Mouse (Mus musculus) liver, embryonic 16.5 days (tissue): ENCODE measurements around the gene Amotl2. TPM values are rescaled to one million over a fixed set of nuclear protein-coding genes. Genes with fewer than 3 reads are reported as not detected.

ENCODE experiments used
- ATAC-seq: fragments of 200-750 bp; cut with Nextera tagmentation; 2 replicates; pipeline ENCODE4 v1.8.0; 2017; ENCODE audit warnings: low read depth, mild to moderate bottlenecking, moderate number of reproducible peaks, moderate library complexity
- H3K27ac ChIP-seq: fragments of 300-500 bp; sonication (generic); 2 replicates; pipeline ENCODE4 v1.5.1; 2014; ENCODE audit warnings: mild to moderate bottlenecking, low read length
- H3K27me3 ChIP-seq: fragments of 300-500 bp; sonication (generic); 2 replicates; pipeline ENCODE4 v1.6.1; 2014; ENCODE audit warnings: low read depth, low read length, mixed read lengths; ENCODE audit not compliant: control insufficient read depth, insufficient read depth
- H3K36me3 ChIP-seq: fragments of 300-500 bp; sonication (generic); 2 replicates; pipeline ENCODE4 v1.6.1; 2014; ENCODE audit warnings: mild to moderate bottlenecking; ENCODE audit not compliant: control insufficient read depth, insufficient read depth
- H3K4me1 ChIP-seq: fragments of 300-500 bp; sonication (generic); 2 replicates; pipeline ENCODE4 v1.6.1; 2014; ENCODE audit warnings: low read depth, low read length, mixed read lengths; ENCODE audit not compliant: control insufficient read depth
- H3K4me2 ChIP-seq: fragments of 300-500 bp; sonication (generic); 2 replicates; pipeline ENCODE4 v1.6.1; 2014; ENCODE audit warnings: low read depth, low read length, mixed read lengths
- H3K4me3 ChIP-seq: fragments of 300-500 bp; sonication (generic); 2 replicates; pipeline ENCODE4 v1.5.1; 2014; ENCODE audit warnings: low read depth, mild to moderate bottlenecking, low read length
- H3K9ac ChIP-seq: fragments of 300-500 bp; sonication (generic); 2 replicates; pipeline ENCODE4 v1.6.1; 2014; ENCODE audit warnings: low read depth, low read length
- H3K9me3 ChIP-seq: fragments of 300-500 bp; sonication (generic); replicated peaks from 2 replicates; pipeline ENCODE4 v1.6.1; 2016; ENCODE audit warnings: low read length; ENCODE audit not compliant: control insufficient read depth
- WGBS: fragments of 180-500 bp; shearing (Covaris S2); extraction: QIAGEN DNeasy Blood & Tissue Kit; methylation state at CpG from one replicate; pipeline ENCODE4 v1.1.7; 2014; ENCODE audit not compliant: insufficient replicate concordance; 5-methylcytosine and 5-hydroxymethylcytosine counted together
- polyA plus RNA-seq: library from polyadenylated mRNA; unstranded; fragments of >200 nt; fragmentation: Nextera tagmentation; extraction: Ambion mirVana; gene quantifications from 2 replicates; pipeline ENCODE4 v1.2.1, GENCODE M21; 2015

The Amotl2 gene
- polyA plus RNA-seq, 1 experiment from 2014 or later: 5.4 TPM

GRCm38 (mm10) chr9:102769257-102769656, 52.8 kb downstream of the Amotl2 start:
- no peaks in the 10 kb centered on the region for H3K4me1 ChIP-seq
- H3K36me3 ChIP-seq: no peaks in the 10 kb centered on the region
- 42% methylated on average over 3 of the region's 3 CpGs for WGBS
- H3K27me3 ChIP-seq: no peaks in the 10 kb centered on the region
- H3K27ac ChIP-seq: no peak overlapping the region
- no peaks in the 10 kb centered on the region for H3K9me3 ChIP-seq
- no peak for ATAC-seq
- H3K9ac ChIP-seq: no peak overlapping the region
- no peak overlapping the region for H3K4me2 ChIP-seq
- H3K4me3 ChIP-seq: no peak overlapping the region

- Histone ChIP-seq H3K4me1 (no peaks in the 10 kb centered on the region), H3K27me3 (no peaks in the 10 kb centered on the region)
- WGBS: 78% methylated on average over 16 of the region's 16 CpGs
These were observed 53.7 kb downstream of the Amotl2 start for GRCm38 (mm10) chr9:102770190-102770589.

GRCm38 (mm10) chr9:102771308-102771895, 54.9 kb downstream of the Amotl2 start:
- no peak overlapping the region for H3K9ac ChIP-seq
- no peak for ATAC-seq
- H3K4me3 ChIP-seq: no peak overlapping the region

More at GRCm38 (mm10) chr9:102770190-102770589, 53.7 kb downstream of the Amotl2 start:
- Histone ChIP-seq H3K4me2 (no peak overlapping the region), H3K9ac (no peak overlapping the region), H3K4me3 (no peak overlapping the region), H3K27ac (no peak overlapping the region), H3K36me3 (no peaks in the 10 kb centered on the region), H3K9me3 (no peaks in the 10 kb centered on the region)
- ATAC-seq: no peak

GRCm38 (mm10) chr9:102777631-102778591, 61.4 kb downstream of the Amotl2 start:
- Histone ChIP-seq H3K27me3 (no peaks in the 10 kb centered on the region), H3K9me3 (no peaks in the 10 kb centered on the region), H3K36me3 (no peaks in the 10 kb centered on the region), H3K4me3 (no peak overlapping the region), H3K4me1 (peaks cover 4% of the 10 kb centered on the region; the same call in 1 of the 2 replicates), H3K27ac (peak overlapping the region; percentile 37), H3K9ac (no peak overlapping the region), H3K4me2 (0 out of 2 replicates have a peak overlapping the region, but pooled peaks have one; percentile 17)
- ATAC-seq: no peak
- 21% methylated on average over 18 of the region's 18 CpGs for WGBS

More at GRCm38 (mm10) chr9:102771308-102771895, 54.9 kb downstream of the Amotl2 start:
- no peaks in the 10 kb centered on the region for H3K4me1 ChIP-seq
- no peak overlapping the region for H3K4me2 ChIP-seq
- H3K36me3 ChIP-seq: no peaks in the 10 kb centered on the region
- 33% methylated on average over 21 of the region's 21 CpGs for WGBS
- no peaks in the 10 kb centered on the region for H3K27me3 ChIP-seq
- H3K9me3 ChIP-seq: no peaks in the 10 kb centered on the region
- H3K27ac ChIP-seq: no peak overlapping the region

GRCm38 (mm10) chr9:102779493-102779892, 63.0 kb downstream of the Amotl2 start:
- Histone ChIP-seq H3K4me3 (no peak overlapping the region), H3K9ac (no peak overlapping the region), H3K36me3 (no peaks in the 10 kb centered on the region), H3K4me1 (peaks cover 4% of the 10 kb centered on the region; the same call in 1 of the 2 replicates), H3K27me3 (no peaks in the 10 kb centered on the region), H3K4me2 (no peak overlapping the region), H3K9me3 (no peaks in the 10 kb centered on the region), H3K27ac (no peak overlapping the region)
- peak; percentile 85 for ATAC-seq
- WGBS: 7% methylated on average over 15 of the region's 15 CpGs

Other genes with a start within 250 kb of the Amotl2 start
- gene Ky, start 210.9 kb upstream of the Amotl2 start, polyA plus RNA-seq: 0.02 TPM in 2 replicates
- 89.4 and 95.1 TPM in 2 replicates for gene Anapc13, start 90.4 kb upstream of the Amotl2 start, polyA plus RNA-seq
- gene Cep63, start 90.1 kb upstream of the Amotl2 start, polyA plus RNA-seq: 15.9 and 17.4 TPM in 2 replicates
- 3.0 and 3.2 TPM in 2 replicates for gene Ryk, start 118.2 kb downstream of the Amotl2 start, polyA plus RNA-seq